Mouse (Mus musculus) c-Kit-positive CD71-positive TER-119-positive erythroid progenitor cells, embryonic 14.5 days (primary cell): ENCODE measurements around the gene Cd6.

Experiments used
- DNase-seq: peaks from one replicate; pipeline ENCODE4 v3.0.0-alpha.2; 2013; ENCODE audit warnings: low spot score

The Cd6 gene

DNA sequence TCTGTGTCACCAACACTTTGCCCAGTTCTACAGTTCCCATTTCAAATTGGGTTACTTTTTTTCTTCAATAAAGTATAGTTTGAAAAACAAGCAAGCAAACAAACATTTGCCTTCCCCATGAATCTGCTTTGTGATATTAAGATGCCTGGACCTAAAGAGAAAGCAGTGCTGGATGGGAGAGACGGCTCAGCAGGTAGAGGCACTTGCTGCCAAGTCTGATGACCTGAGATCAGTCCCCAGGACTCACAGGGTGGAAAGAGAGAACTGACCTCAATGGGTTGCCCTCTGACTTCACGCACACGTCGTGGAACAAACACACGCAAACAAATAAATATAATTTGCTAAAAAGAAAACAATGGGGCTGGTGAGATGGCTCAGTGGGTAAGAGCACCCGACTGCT lies 28.0 kb downstream of the Cd6 start:
- no peak for DNase-seq

- DNase-seq = no peak
These were observed 28.8 kb downstream of the Cd6 start for GRCm38 (mm10) chr19:10801070-10801469.

GRCm38 (mm10) chr19:10799155-10799554 lies 30.7 kb downstream of the Cd6 start:
- DNase-seq = no peak

DNA sequence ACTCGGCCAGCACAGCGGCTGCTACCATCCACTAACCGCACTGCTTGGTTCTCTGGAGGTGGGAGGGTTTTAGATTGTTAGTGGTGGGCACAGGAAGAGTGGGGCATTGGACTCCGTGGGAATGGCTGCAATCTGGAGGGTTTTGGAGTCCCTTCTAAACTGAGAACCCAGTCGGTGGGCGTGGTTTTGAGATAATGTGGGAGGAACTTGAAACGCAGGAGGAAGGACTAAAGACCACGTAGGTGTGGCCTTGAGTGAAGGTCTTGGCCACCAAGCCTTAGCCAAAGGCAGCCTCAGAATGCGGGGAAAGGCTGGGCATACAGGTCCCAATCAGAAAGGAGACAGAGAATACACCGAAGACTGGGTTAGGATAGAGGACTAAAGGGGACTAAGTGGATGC lies 31.3 kb downstream of the Cd6 start:
- DNase-seq = no peak

DNA sequence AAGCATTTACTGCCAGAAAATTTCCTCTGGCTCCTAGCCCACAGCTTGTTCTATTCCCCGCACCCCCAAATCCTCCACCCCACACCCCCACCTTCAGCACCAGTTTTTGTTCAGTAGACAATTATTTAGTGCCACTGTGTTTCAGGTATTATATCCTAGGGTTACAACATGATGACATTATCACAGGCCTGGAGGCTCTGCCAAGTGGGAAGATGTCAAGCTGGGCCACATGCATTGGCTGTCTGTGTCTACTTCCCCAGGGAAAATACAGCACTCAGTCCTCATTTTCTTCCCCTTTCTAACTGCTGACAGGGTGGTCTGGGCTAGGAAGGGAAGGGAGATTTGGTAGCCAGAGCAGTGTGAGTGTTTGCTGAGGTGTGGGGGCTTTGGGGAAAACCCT lies 34.9 kb downstream of the Cd6 start:
- DNase-seq = no peak

DNA sequence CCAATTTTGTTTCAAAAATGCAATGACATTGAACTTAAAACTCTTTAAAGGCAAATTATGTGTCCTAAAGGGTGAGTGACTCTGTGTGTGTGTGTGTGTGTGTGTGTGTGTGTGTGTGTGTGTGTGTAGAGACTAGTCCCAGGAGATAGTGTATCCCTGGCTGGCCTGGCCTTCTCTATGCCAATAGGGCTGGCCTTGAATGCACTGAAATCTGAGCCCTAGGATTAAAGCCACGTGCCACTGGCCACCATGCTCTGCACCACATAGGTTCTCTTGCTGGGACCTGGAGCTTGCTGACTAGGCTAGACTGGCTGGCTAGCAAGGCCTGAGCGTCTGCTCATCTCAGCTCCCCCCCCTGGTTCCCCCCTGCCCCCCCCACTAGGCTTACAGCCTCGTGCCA lies 36.8 kb downstream of the Cd6 start:
- no peak for DNase-seq

DNA sequence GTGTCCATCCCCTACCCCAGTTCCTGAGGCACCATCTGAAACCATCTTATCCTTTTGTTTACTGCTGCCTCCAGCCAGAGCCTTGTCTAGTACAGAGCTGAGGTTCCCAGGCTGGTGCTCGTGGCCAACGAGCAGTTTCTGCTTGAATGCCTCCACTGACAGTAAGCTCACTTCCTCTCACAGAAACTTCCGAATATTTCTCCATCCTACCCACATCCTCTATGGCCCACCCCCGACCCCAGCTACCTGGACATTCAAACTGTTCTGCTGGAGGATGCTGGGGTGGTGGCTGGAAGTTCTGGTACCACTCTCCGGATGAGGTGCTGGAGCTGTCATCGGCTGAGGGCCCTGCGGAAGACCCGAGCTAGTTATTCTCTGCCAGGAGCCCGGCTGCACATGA lies 39.5 kb downstream of the Cd6 start:
- DNase-seq = no peak

GRCm38 (mm10) chr19:10788242-10788641 lies 41.6 kb downstream of the Cd6 start:
- DNase-seq = no peak

DNA sequence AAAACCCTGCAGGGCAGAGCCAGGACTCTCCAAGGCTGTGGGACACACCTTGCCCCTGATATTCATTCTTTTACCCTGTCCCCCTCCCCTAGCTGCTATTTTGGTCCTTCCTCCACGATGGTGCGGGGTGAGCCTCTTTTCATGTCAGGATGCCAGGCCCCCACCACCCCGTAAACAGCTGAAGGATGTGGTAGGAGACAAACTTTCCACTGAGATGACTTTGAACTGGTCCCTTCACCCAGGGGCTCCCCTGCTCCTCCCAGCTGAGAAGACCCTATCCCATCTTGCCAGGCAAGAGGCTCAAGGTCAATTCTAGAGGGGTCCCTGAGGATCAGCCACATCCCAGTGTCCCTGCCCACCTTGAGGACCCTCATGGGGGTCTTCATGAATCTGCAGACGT lies 42.5 kb downstream of the Cd6 start:
- DNase-seq = no peak

GRCm38 (mm10) chr19:10786753-10787152 lies 43.1 kb downstream of the Cd6 start:
- DNase-seq = no peak

- DNase-seq = no peak
These were observed 44.9 kb downstream of the Cd6 start for GRCm38 (mm10) chr19:10784796-10785459.

GRCm38 (mm10) chr19:10784061-10784460 lies 45.8 kb downstream of the Cd6 start:
- no peak for DNase-seq

GRCm38 (mm10) chr19:10783168-10783567 lies 46.7 kb downstream of the Cd6 start:
- no peak for DNase-seq

- DNase-seq = no peak
These were observed 48.2 kb downstream of the Cd6 start for GRCm38 (mm10) chr19:10781641-10782040.

GRCm38 (mm10) chr19:10776906-10777305 lies 53.0 kb downstream of the Cd6 start:
- DNase-seq = no peak

GRCm38 (mm10) chr19:10774141-10774540 lies 55.7 kb downstream of the Cd6 start:
- DNase-seq = no peak

DNA sequence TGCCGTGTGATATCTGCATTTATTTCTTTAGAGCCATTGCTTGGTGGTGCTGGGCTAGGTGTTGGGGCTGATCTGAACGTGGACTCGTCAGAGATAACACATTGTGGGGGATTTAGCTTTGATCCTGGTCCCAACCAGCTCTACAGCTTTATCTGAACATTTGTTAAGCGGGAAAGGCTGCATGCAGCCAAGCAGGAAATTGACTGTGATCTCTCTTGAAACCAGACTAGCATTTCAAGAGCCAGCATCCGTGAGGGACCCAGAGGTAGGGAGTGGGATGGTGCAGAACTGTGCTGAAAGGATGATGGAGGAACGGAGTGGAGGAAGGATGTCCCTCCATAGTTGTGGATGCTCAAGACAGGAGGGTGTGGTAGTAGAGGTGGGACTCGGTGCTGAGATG lies 56.5 kb downstream of the Cd6 start:
- no peak for DNase-seq

DNA sequence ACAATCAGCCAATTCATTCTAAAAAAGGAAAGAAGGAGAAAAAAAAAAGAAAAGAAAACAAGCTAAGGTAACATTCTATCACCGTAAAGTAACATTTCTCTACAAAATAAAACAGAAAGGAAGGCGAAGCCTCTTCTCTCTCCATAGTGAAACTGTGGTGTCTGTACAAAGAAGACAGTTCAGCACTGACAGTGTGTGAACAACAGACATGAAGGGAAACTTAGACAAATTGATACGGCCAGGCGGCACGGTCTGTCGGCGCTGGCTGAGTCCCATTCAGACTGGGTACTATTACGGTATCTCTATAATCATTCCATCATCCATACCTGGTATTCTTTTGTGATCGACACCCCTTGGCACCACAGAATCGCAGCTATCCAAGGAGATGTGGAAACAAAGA lies 57.0 kb downstream of the Cd6 start:
- no peak for DNase-seq

DNA sequence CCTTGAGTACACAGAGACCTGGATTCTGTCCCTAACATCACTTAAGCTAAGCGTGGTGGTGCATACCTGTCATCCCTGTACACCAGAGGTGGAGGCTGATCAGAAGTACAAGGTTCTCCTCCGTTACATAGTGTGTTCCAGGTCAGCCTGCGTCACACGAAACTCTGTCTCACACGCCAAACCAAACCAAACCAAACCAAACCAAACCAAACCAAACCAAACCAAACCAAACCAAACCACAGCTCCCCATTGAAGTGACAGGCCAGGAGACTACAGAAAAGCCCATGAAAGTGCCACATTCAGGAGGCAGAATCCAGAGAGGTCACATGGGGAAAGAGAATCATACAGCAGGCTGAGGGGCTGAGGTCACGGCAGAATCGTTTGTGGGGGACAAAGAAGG lies 57.9 kb downstream of the Cd6 start:
- DNase-seq = no peak

GRCm38 (mm10) chr19:10769429-10770195 lies 60.2 kb downstream of the Cd6 start:
- DNase-seq = no peak

GRCm38 (mm10) chr19:10768694-10769428 lies 61.0 kb downstream of the Cd6 start:
- no peak for DNase-seq

- DNase-seq = no peak
These were observed 62.2 kb downstream of the Cd6 start for GRCm38 (mm10) chr19:10767631-10768030.

DNA sequence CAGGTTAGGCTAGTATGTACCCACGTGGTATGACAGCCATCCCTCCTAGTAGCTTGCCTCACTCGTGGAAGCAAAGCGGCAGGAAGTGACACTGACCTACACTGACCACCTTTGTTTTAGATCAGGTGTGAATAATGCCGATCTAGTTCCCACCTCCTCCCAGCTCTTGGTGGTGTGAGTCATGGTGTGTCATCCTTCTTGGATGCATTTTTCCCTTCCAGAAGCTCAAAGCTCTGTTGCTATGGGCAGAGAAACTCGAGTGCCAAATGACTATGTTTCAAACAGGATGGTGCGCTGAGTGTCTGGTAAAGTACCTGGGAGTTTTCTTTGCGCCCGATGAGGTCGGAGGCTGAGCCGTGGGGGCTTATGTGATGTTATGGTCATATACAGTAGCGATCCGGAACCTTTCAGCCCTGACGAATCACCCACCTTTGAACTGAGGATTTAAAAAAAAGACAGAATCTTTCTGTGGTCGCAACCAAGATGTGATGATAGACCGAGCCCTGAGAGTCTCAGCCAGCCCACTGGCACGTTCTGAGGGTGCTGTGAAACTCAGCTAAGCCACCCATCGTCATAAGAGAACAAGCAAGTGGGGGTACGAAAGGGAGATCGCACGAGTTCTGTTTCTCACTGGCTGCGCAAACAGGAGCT lies 66.4 kb downstream of the Cd6 start:
- no peak for DNase-seq
